Mouse (Mus musculus) T-helper 17 cell (primary cell): ENCODE measurements at regions not wholly inside any gene's neighbourhood (a gene's known extent, or its start where the extent isn't known, plus 50 kb on each side); places are given as distances from the start of the nearest gene placed in this dataset.
"Not testable (repeated sequence)": the region's sequence is repeated elsewhere in the genome, so short reads cannot be mapped to it uniquely, and the experiment has no call there.

Experiments
- in situ Hi-C, 2 experiments: fragments of 300-600 bp; cut with MboI, MseI; formaldehyde crosslinking; loops; 1 replicate in 1 of 2; 2 replicates in 1 of 2; pipeline ENCODE4 v1.15.1; 2025; ENCODE audit warnings: high pct_unique_total_duplicates in 2 of 2

DNA sequence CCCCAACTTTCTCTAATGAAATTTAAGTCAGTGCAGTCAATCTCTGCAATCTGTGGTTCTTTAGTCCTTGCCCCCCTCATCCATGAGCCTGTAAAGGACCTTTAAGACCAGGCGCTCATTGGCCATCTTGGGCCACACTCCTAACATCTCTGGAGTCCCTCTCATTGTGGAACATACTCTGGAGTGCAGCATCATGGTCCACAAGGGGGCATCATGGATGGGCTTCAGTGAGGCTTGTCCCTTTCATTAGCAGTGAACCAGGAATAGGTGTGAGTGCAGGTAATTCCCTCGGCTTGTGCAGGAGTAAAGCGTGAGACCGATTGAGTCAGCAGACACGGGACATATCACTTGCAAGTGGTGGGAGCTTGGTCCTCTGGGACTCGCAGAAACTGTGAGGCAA lies 137.7 kb downstream of the Sall1 start:
- in situ Hi-C loops = no loop called here

DNA sequence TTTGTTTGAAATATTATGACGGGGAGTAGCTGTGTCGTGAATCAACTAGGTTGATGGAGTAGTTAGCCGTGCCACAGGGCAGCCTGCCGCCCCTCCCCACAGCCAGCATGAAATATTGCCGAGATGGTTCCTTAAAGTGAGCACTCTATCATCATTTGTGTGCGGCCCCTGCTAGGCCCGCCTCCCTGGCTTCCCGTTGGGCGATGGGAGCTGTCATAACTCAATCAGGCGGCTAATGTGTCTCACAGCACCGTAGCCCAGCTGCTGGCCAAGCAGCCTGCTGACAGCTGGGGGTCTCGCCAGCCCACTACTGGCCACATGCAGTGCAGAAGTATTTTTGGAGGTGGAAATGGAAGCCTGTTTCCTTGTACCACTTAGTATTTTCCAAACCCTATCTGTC lies 140.9 kb downstream of the Sall1 start:
- in situ Hi-C loops = no loop called here

DNA sequence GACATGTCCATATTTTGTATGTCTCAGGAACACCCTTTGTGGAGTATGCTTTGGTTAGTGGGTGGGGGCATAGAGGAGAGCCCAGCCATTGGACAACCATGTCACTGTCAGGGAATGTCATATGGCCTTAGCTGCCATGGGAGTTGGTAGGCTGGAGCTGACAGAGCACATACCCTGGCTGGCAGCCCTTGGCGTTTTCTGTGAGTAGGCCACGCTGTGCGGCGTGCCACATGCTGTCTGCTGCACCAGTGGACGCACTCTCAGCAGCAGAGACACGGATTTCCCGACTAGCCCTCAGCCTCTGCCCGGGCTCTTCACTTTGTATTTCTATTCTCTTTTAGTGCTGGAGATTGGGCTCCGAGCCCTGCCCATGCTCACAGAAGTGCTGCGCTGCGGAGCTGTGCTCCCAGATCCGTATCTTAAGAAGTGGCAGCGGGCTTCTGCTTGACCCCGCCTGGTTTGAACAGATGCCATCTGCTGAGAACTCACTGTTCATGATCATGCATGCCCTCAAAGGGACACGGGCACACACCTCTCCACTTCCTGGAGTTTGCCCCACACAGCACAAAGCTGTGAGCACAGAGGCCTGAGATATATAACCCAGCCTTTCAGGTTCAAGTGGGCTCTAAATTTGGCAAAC lies 160.1 kb downstream of the Sall1 start:
- in situ Hi-C loops = no loop called here

DNA sequence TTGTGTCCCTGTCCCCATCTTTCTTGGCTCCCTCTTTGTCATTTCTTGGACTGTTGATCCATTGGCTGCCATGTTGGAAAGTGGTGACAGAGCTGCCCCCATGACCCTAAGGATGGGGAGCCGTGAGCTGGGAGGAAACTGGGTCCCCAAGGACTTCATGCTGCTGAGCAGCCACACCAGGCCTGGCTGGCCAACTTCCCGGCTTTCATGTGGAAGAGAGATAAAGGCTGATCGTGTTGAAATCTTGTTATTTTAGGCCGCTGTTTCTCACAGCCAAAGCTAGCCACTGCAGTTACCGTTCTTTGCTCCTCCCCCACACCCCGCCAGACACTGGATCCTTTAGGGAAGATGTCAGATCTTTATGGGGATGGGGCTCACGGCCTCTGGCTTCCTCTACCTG lies 164.1 kb downstream of the Sall1 start:
- in situ Hi-C loops = no loop called here

DNA sequence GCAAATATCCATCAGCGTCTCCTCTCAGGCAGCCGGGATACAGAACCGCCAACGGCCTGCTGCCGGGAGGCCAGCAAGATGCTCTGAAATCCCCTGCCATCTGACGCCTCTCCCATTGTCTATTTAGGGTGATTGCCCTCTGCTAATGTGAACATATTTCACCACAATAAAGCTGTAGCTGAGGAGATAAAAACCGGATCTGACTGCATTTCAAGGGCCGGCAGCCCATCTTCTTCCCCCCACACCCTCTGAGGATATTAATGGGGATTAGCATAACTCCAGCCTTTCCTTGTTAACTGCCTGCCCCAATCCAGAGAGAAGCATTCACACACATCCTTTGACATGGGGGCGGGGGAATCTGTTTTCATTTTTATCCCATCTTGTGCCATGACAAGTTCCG lies 166.0 kb downstream of the Sall1 start:
- in situ Hi-C loops = no loop called here

DNA sequence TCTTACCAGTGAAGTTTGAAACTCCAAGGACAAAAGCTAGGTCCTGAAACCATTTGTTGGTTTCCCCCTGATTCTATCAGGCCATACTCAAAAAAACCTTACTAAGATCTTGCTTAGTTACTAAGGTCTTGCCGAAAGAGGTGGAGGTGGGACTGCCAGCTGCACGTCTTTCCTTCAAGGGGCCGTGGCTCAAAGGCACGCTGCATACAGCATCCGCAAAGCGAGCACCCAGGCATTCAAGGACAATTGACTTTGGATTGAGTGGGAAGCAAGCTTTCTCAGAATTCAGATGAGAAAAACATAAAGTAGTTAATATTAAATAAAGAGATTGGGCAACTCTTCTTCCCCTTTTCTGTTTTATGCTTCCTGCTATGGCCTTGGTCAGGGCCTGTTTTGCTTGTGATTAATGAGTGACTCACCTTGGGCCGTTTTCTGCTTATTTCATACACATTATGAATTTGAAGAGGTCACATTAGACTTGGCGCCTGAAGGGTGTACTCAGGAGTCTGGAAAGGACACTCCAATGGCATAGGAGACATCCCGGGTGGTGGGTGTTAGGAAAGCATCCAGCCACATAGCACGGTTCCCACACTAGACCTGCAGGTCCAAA lies 166.1 kb downstream of the Cyld start:
- in situ Hi-C loops = loop anchor here in 1 of 2 experiments (10.0 kb wide), 1 partner anchor 1662 kb away; no protein-coding TSS in a partner anchor

DNA sequence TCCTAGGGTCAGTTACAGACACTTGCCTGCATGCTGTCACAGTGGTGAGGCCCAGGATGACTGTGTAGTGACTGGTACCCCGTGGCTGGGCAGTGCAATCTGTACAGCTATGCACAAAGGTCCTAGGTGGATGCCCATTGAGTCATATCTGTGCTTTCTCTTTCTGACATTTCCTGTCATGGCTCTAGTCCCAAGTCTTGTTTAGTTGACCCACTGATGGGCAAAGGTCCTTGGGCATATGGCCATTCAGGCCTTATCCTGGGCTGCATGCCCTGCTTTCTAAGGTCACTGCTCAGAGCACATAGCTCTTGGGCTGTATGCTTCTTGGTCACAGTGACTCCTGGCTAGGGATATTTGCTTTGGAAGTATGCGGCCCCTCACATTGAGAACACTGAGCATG lies 160.4 kb downstream of the Cyld start:
- in situ Hi-C loops = no loop called here

DNA sequence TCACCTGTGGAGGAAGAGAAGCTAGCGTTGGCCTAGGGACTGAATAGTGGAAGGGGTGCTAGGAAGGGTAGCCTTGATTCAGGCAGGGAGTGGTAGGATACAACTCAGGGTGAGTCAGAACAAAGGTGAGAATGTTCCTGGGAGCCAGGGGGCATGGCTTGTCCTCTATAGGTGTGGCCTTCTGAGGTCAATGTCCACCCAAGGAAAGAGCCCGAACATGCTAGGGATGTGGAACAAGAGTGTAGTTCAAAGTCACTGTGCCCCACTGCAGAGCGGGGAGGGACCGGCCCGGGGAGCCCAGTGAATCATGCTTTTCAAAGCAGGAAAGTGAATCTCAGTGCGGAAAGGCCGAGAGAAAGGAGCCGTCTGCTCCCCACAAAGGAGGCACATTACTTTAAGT lies 156.4 kb downstream of the Cyld start:
- in situ Hi-C loops = no loop called here

DNA sequence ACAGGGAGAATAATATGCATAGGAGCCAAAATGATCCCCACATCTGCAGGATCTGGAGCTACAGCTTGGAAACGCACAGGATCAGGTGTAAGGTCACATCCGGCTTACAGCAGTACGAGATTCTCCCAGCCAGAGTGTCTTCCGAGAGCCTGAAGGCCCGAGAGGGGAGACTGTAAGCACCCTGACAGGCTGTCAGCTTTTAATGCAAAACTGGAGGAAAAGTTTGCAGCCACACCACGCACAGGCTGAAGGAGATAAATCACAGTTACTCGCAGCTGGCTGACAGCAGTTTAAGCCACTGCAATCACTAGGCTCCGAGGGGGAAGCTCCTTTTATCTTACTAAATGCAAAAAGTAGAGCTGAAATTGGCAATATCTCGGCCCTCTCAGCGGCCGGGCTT lies 149.1 kb downstream of the Cyld start:
- in situ Hi-C loops = no loop called here

DNA sequence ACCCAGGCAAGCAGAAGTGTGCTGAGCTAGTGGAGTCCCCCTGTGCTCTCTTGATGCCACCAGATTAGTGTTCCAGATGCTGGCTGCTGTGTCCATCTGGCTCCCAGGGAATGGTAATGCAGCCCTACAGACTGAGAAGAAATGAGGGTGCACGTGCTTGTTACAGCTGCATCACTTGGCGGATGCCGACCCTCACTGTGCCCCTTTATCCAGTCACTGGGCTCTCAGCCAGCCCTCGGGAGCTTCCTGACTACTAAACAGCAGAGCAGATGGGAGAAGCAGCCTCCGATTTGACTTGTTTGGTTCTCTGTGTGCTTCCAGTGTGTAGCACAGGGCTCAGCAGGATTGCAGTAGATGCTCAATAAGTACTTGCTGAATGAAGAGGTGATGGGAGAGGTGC lies 147.5 kb downstream of the Cyld start:
- in situ Hi-C loops = no loop called here

DNA sequence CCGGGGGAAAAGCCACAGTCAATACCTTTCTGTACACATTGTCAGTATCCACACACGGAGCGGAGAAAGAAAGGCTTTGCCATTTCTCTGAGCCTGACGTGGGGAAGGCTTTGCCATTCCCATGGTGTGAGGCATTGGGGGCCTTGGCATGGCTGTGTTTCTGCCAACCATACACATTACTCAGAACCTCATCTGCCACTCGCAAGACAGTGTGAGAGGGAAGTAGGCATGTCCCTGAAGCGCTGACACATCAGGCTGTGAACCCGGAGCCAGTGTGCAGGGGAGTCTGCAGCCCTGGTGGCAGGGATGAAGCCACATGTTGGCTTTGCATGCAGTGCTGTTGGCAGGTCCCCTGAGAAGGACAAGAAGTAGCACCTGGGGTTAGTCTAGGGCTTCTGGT lies 145.6 kb downstream of the Cyld start:
- in situ Hi-C loops = no loop called here

DNA sequence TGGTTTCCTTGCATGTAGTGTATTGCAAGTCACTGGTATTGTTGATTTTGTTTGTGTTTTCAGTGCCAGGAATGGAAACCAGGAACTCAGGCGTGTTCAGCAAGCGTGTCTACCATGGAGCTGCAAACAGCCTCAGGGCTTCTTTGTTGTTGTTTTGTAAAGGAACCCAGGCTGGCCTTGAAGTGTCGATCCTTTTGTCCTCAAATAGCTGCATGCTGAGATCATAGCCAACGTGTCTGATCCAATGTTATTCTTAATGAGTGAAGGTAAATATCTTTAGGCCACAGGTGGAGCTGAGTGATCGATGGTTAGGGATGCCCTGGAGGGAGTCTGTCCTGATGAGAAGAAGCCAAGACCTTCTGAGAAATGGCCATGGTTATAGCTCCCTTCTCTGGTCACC lies 143.3 kb downstream of the Cyld start:
- in situ Hi-C loops = no loop called here

DNA sequence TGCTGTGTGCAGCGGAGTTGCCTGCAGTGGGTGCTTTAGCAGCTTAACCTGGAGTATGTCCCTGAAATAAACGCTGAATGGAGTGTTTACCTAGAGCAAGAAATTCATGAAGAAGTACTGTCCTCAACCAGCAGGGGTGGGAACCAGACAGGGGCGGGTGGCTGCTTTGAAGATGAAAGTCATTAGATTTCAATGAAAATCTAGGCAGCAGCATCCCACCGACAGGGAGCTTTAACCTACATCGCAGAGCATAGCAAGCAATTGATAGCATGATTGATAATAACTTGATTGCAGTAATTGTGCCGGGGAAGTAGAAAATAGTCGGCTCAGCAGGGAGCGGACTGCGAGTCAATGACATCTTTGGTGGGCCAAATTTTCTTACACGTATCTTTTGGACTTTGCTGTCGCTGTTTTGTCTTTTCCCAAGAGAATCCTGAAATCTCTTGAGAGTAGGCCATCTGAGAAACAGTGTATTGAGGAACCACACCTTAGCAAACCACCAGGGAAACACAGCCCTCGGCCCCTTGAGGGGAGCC lies 139.0 kb downstream of the Cyld start:
- in situ Hi-C loops = no loop called here

DNA sequence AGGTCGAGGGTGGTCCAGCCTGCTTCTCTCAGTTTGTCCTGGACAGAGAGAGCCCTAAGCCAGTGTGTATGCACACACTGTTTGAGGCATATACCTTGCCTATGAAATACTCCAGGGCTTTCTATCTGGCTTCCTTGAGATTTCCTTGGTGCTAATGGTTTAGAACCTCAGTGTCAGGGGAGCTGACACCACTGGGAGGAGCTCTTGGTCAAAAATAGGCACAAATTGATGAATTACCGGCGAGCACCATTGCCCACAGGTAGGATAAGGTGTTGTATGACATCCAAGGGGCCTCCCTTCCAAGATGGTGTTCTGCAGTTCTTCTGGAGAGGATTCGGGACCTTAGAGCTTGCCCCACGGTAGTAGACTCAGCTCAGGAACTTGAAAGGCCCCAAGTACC lies 129.0 kb downstream of the Cyld start:
- in situ Hi-C loops = no loop called here

DNA sequence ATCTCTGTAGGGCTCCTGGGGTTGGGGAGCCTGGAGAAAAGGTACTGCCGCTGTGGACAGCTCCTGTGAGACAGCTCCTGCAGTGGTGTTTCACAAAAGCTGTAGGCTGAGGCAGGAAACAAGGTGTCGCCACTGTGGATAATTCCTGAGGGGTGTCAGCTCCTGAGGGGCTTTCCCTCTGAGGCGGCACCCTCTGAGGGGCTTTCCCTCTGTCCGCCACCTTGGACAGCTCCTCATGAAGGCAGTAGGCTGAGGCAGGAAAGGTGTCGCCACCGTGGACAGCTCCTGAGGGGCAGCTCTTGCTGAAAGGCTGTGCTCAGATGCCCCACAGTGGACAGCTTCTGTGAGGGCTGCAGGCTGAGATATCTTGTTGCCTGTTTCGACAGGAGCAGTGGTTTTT lies 127.1 kb downstream of the Cyld start:
- in situ Hi-C loops = no loop called here

DNA sequence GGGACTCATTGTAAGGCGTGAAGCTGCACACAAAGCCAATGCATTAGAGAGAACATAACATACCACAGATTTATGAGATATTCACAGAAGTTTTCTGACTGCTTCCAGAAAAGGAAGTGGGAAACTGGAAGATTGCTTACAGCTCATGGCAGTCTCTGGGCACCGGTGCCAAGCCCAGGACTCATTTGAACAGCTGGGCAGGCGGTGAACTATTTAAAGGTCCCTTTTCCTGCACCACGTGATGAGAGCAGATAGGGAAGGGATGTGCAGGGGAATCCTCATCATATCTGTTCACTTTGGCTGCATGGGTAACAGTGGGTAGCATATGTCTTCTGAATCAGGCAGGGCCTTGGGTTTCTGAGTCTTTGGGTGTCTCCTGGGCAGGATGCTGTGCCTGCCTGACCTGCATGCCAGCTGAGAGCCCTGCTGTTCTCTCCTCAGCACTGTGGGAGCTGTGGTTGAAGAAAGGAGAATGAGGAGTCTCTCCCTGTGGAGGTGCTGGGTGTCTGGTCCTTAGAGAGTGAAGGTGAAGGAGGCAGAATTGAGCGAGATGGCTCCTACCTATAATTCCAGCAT lies 123.5 kb downstream of the Cyld start:
- in situ Hi-C loops = no loop called here

DNA sequence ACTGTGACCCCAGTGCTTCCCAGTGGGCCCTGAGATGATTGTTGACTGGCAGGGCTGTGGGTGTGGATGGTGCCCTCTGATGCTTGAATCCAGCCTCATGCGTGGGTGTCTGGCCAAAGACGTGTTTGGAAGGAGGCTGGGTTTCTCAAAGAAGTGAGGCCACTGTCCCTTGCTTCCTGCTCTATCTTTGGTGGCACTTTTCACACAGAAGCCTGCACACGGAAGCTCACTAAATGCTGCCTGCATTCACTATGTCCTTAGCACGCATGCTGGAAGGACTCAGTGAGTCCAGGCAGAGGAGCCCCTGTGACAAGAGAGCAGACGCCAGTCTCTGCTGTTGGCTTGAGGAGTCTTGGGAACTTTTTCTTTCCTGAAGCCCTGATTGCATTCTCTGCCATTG lies 119.6 kb downstream of the Cyld start:
- in situ Hi-C loops = no loop called here

DNA sequence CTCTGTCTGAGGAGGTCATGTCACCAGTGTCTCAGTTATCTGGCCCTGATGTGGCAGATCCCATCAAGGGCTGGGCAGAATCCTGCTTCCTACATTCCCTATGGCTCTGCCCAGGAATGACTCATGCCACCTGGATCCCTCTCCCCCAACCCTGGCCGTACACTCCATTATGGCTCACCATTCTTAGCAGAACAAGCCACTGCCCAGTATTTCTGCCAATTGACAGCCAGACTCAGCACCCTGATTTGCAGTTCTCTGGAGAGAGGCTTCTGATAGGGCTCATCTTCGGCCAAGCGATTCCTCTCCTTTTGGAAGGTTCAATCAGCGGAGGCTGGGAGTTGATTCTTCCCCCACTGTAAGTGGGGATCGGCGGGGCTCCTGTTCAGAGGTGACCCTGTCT lies 117.4 kb downstream of the Cyld start:
- in situ Hi-C loops = no loop called here

DNA sequence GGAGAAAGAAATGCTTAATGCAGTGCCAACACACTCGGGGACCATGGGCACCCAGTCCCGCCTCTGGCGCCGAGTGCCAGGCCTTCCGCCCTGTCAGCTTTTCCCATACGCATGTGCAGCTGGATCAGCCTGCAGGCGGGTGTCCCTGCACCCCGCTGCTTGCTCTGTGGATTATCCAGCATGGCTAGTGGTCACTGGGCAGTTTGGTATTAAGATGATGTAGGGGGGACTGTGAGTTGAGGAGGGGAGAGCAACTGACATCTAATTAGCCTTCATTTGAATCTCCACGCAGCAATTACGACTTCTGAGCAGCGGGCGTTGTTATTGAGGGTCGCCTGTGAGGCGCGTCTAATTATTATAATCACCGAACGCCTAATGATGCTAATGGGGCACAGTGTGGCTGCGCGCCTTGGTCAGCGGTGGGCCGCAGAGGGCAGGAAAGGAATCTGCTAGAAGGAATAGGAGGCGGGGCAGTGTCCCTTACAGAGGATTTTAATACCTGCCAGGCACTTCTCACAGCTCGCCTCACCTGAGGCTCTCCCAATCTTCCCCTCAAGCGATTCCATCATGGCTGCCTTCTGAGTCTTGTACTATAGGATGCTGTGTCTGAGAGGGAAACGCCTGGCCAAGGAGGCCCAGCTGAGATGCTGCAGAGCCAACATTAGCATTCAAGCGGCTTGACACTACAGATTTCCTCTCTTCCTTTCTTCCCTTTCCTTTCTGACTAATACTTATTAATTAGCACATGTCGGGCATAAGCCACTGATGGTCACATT lies 116.3 kb downstream of the Cyld start:
- in situ Hi-C loops = no loop called here

DNA sequence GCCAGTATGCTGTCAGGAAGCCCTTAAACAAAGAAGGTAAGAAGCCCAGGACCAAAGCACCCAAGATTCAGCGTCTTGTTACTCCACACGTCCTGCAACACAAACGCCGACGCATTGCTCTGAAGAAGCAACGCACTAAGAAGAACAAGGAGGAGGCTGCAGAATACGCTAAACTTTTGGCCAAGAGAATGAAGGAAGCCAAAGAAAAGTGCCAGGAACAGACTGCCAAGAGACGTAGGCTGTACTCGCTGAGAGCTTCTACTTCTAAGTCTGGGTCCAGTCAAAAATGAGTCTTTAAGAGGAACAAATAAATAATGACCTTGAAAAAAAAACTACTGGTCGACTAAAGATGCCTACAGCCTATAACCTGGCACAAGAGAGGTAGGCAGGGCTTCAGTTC lies 110.0 kb downstream of the Cyld start:
- in situ Hi-C loops = not testable (repeated sequence)
